Mouse (Mus musculus): Measurements from ENCODE around the gene Fam217b. TPM values are rescaled to one million over a fixed set of nuclear protein-coding genes. Genes with fewer than 3 reads are reported as not detected.

Fam217b gene
- polyA plus RNA-seq, 1 experiment = 0.77 TPM

GRCm38 (mm10) chr2:178433495-178433894 is 19.2 kb downstream of the Fam217b start:
- DNase-seq (ENCODE audit: low read depth, low spot score) = no peak
- WGBS = 40% methylated on average over 2 of the region's 2 CpGs

DNA sequence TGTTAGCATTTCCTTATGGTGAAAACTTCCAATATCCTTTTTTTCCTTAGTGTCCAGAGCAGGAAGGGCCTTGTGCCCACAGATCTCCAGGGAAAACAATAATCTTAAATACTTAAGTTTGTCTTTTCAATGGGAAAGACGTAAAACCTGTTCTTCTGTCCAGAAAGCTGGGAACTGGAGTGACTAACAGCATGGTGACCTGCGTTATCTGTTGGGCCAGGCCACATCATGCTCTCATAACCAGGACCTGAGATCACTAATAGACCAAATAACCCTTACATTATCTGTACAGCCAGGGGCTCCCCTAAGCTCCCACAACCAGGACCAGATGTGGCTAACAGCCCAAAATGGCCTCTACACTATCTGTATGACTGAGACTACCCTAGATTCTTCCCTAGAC is 19.6 kb downstream of the Fam217b start:
- no peak for DNase-seq (ENCODE audit: low read depth, low spot score)
- 72% methylated on average over 2 of the region's 2 CpGs for WGBS

- DNase-seq (ENCODE audit: low read depth, low spot score) = no peak
- WGBS = 64% methylated on average over 9 of the region's 9 CpGs
Observed at GRCm38 (mm10) chr2:178437311-178437710, 23.0 kb downstream of the Fam217b start.

GRCm38 (mm10) chr2:178449386-178449785 is 35.1 kb downstream of the Fam217b start:
- 84% methylated on average over 4 of the region's 4 CpGs for WGBS
- DNase-seq (ENCODE audit: low read depth, low spot score) = no peak

DNA sequence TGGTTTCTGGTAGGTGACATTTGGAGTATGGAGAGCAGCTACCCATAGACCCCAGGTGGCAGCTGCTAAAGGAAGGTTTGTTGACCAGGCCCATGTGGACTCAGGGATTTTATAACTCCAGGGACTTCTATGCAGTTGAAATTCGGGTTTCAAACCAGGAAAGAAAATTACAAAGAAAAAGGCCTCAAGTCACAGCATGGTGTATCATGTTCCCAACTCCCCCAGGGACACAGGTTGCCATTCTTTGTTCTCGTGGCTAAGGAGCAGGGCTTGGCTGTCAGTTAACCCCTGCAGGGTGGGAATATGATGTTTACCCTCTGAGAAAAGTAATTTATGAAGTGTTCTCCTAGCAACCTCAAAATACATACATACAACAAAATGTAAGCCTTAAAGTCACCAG is 35.9 kb downstream of the Fam217b start:
- DNase-seq (ENCODE audit: low read depth, low spot score) = no peak
- 28% methylated on average over 2 of the region's 2 CpGs for WGBS

GRCm38 (mm10) chr2:178450961-178451360 is 36.6 kb downstream of the Fam217b start:
- DNase-seq (ENCODE audit: low read depth, low spot score) = no peak
- 75% methylated on average over 10 of the region's 10 CpGs for WGBS

- no peak for DNase-seq (ENCODE audit: low read depth, low spot score)
- WGBS = 15% methylated on average over 17 of the region's 17 CpGs
Observed at GRCm38 (mm10) chr2:178454664-178455516, 40.6 kb downstream of the Fam217b start.

DNA sequence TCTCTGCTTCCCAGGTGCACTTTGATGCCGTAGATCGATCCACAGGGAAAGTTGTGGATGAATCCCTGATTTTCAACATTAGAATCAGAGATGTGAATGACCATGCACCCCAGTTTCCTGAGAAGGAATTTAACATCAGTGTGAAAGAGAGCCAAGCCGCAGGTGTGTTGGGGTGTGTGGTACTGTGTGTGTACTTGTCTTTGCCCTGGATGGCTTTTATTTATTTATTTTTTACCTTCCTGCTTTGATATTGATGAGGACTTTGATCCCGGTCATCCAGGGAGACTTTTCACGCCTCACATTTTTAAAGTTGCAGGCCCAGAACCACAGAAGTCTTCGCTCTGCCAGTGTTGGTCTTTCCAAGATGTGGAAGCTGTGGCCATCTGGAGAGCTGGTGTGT is 43.1 kb downstream of the Fam217b start:
- WGBS = 62% methylated on average over 6 of the region's 6 CpGs
- DNase-seq (ENCODE audit: low read depth, low spot score) = no peak

DNA sequence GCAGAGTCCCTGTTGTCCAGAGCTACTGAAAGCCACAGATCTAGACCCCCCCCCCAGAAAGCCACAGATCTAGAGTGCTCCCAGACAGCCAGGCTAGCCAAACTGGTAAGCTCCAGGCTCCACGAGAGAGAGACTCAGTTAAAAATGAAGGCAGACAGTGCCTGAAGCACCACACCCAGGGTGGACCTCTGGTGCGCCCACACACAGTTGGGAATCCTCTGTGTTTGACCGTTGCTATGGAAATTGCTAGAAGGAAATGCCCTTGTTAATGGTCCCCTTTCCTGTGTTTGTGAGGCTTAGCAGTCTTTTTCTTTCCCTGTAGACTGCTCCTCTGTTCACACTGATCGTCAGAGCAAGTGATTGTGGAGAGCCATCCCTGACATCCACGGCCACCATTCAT is 46.0 kb downstream of the Fam217b start:
- WGBS = 34% methylated on average over 5 of the region's 5 CpGs
- no peak for DNase-seq (ENCODE audit: low read depth, low spot score)

GRCm38 (mm10) chr2:178471546-178472480 is 57.5 kb downstream of the Fam217b start:
- WGBS = 30% methylated on average over 17 of the region's 17 CpGs
- peak; percentile 64 for DNase-seq (ENCODE audit: low read depth, low spot score)

DNA sequence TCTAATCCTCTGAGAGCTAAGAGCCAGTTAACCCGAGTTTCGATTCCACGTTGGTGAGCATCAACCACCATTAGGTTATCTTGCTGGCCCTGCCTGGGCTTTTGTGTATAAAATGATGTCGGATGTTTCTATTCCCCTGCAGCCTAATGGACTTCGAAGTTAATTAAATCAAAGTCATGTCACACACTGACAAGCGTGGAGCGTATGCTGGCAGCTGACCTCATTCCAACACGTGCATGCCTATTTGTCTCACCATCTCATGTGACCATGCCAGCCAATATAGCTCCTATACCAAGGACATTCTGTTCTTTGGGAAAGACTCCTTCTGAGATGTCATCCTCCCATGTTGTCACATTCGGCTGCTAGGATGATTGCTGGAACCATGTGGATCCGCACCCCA is 59.6 kb downstream of the Fam217b start:
- no peak for DNase-seq (ENCODE audit: low read depth, low spot score)
- WGBS = 92% methylated on average over 10 of the region's 10 CpGs

Other genes starting within 250 kb of the Fam217b start
- not detected in 2 replicates for gene Sycp2, start 6.8 kb upstream of the Fam217b start, polyA plus RNA-seq (2012; rRNA removed)
- gene Ppp1r3d, start 52 bp upstream of the Fam217b start, polyA plus RNA-seq (2012; rRNA removed) = 0.68 and 1.1 TPM in 2 replicates
- 0.10 and 0.16 TPM in 2 replicates for gene Cdh26, start 16.0 kb downstream of the Fam217b start, polyA plus RNA-seq (2012; rRNA removed)

Data from large intestine, adult 2 months (tissue).